Mouse (Mus musculus) T-helper 17 cell (primary cell): ENCODE results near the gene Gak.

ENCODE experiments used
- in situ Hi-C, 2 experiments: fragments of 300-600 bp; cut with MboI, MseI; formaldehyde crosslinking; loops; 1 replicate in 1 of 2; 2 replicates in 1 of 2; pipeline ENCODE4 v1.15.1; 2025; ENCODE audit warnings: high pct_unique_total_duplicates in 2 of 2

The Gak gene

DNA sequence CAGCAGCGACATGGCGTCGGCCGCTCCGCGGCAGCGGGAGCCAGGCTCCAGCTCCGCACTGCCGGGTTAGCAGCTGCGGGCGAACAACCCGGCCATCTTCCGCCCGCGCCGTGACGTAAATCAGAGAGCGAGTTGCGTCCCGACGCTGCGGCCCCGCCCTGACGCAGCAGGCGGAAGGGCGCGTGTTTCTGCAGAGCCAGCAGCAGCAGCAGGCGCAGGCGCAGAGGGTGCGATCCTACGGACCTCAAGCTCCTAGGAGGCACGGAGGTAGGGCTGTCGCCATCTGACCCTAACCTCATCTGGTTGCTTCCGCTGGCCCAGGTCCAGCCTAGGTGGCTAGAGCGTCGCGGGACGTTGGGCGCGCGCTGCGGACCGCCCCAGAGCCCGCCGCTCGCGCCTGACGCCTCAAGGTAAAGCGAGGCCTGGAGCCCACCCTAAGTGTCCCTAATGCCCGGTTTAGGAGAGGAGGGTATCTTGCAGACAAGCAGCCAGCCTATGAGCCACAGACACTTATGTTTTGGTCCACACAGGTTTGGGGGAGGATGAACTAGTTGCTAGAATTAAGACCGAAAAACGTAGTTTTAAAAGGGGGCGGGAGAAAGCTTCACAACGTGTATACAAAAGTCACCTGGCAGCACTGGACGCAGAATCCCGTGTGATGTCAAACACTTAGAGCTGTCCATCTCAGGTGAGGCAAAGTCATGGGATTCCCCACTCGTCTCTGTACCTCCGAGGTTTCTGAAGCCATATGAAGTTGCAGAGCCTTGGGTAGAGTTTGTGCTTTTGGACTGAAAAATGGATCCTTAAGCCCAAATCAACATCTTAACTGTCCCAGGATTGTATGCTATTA is at the start of gene Gak, which contains the start of gene Tmem175:
Gene Gak (minus strand): TSS at position 122 of the 850 bp plus-strand sequence.
Gene Tmem175 (plus strand): TSS at position 137 of the 850 bp plus-strand sequence.
- in situ Hi-C loops: loop anchor here in 1 of 2 experiments (25.0 kb wide), 1 partner anchor 1307 kb away; no protein-coding TSS in a partner anchor

DNA sequence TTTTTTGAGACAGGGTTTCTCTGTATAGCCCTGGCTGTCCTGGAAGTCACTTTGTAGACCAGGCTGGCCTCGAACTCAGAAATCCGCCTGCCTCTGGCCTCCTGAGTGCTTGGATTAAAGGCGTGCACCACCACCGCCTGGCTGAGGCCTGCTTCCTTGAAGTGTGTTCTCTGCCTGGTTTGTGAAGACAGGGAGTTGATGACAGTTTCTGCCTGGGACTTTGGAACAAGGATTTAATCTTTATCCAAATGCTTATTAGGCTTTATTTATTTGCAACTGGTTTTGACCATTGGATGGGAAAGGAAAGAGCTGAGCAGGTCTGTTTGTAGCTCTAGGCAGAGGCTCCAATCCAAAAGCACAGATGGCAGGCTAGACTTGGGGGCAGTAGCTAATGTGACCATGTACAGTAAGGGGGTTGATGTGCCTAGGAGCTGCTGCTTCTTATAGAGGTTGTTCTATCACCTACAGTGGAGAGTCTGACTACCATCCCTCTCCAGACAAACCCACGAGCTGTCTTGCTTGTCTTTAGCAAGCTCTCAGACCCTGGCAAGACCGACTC is 48.8 kb upstream of the Gak start:
- in situ Hi-C loops: no loop called here

DNA sequence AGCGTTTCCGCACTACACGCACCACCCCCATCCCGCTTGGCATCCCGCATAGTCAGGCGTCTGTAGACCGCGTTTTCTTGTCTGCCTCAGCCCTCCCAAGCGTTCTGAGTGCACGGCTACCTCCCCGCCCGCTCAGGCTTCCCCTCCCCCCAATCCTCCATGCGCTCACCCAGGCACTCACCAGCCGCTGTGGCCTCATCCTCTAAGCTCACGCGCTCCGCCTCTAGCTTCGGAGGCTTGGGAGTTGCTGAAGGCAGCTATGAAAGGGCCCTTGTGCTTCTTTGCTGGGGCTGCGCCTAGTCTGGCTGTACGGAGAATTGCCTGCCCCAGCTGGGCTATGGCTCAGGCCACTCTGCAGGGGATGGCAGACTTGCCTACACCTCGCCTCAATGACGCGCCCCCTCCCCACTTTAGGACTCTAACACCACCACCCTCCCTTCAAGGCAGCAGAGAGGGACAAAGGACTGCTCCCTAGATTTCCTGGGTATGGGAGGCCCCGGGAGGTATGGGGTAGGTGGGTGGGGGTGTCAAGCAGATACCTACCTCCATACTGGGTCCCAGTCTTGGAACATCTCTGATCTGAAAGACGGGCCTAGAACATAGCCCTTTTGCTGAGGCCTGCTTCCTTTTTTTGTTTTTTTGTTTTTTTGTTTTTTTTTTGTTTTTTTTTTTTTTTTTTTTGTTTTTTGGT is 48.2 kb upstream of the Gak start:
- in situ Hi-C loops: no loop called here

DNA sequence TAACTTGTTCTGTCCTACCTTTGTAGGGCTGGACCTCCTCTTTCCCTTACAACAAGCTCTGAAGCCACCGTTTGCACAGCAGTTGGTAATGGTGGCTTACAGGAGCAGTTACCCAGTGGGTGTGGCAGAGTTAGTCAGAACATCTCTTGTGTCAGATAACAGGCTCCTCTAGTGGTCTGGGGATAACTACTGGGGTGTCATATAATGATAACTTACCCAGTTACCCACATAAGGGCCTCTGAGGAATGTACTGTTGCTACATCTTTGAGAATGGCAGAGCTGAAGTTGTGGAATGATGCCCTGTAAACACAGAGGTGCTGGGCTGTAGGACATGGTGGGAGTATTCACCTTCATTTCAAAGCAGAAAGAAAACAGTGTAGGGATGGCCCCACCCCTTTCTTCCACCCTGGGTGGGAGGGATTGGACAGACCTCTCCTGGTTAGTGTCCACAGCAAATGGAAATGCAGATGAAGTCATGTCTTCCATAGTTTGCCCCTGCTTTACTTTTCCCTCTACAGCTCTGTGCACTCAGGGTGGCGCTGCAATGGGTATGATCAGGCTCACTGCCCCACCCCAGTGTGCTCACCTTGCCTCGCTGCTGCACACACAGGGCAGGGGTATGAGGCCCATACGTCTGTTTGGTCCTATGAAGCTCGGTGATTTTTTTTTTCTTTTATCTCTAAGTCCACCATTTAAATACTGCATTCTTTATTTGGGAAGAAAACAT is 47.4 kb upstream of the Gak start:
- in situ Hi-C loops: no loop called here

DNA sequence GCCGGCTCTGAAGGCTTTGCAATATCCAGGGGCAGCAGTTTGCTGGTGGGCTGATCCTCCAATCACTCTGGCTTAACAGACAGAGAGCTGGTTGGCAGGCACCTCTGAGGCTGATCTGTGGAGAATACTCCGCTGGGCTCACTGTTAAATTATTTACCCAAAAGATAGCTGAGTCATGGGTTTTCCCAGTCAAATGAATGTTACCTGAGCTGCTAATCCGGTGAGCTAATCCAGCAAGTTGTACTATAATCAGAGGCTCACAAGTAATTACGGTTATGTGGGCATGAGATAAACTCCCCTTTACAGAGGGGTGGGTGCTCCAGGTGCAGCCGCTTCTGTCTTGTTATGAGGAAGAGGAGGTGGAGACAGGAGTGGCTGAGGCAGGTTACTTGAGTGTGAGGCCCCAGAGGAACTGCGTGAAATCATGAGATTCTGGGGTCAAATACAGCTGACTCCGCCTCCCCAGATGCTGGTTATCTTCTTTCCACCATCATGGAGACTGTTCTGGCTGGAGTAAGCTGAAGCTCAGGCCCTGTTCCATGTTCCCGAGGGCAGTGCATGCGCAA is 45.8 kb upstream of the Gak start, which contains the start of gene Slc26a1:
Gene Slc26a1 (minus strand): TSS at position 319 of the 566 bp plus-strand sequence.
- in situ Hi-C loops: no loop called here

DNA sequence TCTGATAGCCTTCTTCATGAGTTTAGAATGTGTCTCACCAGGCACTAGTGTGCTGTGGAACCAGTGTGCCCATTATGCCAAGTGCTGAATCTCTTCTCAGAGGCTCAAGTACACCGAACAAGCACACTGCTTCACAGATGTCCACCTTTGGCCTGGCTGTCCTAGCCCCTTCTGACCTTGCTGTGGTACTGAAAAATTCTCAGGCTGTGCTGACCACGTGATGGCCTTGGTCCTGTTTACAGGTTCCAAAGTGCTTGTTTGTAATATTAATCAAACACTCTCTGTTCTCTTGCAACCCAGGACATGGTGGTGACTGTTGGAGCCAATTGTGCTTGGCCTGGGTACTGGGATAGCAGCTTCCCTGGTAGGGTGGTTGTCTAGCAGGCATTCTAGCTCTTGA is 45.1 kb upstream of the Gak start:
- in situ Hi-C loops: no loop called here

DNA sequence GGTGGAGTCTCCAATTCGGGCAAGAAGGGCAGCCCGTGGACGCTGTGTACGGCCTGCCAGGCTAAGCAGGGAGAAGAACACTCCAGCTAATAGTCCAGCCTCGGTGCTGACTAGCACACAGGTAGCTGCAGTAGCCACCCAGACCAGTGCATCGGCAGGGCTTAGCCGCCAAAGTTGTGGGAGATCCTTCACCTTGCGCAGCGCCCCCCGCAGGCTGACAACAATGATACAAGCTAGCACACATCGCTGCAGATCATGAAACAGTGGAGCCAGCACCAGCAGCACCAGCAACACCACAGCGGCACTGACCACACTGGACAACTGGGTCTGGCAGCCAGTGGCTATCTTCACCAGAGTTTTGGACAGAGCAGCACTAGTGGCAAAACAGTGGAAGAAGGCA is 42.2 kb upstream of the Gak start:
- in situ Hi-C loops: no loop called here

DNA sequence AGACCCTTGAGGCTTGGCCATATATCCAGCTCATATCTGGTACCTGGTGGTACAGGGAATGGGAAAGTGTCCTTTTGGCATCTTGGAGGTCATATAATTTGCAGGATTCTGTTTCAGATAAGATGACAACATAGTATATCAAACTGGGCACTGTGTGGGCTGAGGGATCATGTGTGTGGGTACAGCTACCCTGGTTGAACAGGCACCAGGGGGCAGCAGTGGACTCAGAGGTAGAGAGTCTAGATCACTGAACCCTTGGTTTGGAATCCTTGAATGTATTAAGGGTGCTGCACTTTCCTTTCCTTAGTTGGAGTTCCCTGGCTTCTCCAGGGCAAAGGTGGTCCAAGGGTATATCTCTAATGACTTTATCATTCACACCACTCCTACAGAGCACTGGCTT is 41.2 kb upstream of the Gak start:
- in situ Hi-C loops: no loop called here

DNA sequence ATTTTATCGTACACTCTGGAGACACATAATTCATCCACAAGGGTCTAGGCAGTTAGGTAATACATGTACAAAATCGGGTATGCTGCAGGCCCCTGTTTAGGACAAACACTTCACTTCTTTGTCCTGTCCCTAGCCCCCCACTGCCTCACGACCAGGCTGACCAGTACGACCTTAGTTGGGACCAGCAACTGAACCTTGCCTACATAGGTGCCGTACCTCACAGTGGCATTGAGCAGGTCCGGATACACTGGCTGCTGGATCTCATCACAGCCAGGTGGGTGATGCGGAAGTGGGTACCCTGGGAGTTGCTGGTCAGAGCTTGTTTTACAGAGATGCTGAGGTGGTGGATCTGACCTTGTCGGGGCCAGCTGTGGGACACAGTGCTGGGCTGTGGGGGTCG is 40.4 kb upstream of the Gak start:
- in situ Hi-C loops: no loop called here

GRCm38 (mm10) chr5:108668977-108669936 is 39.7 kb upstream of the Gak start, which contains the start of gene Dgkq:
Gene Dgkq (minus strand): TSS chr5:108669672.
- in situ Hi-C loops: no loop called here

DNA sequence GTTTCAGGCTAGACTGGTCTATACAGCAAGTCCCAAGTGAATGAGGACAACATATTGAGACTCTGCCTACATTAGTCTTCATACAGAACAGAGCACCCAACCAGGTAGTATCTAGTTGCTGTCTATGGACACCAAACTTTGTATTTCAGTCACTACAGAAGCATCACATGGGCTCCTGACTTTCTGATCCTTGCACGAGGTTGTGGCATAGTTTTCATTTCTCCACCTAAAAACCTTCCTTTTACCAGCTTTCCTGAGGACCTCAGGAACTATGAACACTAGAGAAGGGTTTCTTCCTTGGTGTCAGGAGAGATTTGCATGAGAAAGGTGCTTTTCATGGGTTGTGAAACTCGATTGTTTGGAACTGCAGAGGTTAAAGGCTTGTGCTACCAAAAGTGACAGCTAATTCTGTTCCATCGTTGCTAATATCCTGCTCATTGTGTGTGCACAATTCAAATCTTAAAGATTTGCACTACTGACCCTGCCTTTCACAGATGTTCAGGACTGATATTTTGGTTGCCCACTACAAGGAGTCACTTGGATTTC is 38.9 kb upstream of the Gak start:
- in situ Hi-C loops: no loop called here

- in situ Hi-C loops: no loop called here
Measured at GRCm38 (mm10) chr5:108667370-108667769, 37.8 kb upstream of the Gak start.

GRCm38 (mm10) chr5:108665066-108665465 is 35.5 kb upstream of the Gak start:
- in situ Hi-C loops: no loop called here

DNA sequence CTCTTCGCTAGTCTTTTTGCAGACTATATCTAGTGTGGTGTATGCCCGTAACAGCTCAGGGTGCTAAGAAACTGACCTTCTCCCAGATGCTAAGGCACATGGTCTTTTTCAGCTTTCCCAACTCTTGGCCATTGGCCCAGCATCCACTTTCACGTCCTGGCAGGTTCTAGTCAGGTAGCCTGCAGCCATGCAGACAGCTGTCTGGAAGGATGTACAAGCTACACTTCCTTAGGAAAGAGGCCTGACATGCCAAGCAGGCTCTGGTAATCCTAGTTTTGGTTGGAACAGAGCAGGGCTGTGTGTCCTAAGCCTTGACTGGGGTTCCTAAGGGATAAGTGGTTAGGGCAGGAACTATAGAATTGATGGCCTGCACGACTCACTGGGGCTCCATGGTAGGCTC is 33.2 kb upstream of the Gak start:
- in situ Hi-C loops: no loop called here

GRCm38 (mm10) chr5:108660632-108661268 is 31.2 kb upstream of the Gak start:
- in situ Hi-C loops: no loop called here

DNA sequence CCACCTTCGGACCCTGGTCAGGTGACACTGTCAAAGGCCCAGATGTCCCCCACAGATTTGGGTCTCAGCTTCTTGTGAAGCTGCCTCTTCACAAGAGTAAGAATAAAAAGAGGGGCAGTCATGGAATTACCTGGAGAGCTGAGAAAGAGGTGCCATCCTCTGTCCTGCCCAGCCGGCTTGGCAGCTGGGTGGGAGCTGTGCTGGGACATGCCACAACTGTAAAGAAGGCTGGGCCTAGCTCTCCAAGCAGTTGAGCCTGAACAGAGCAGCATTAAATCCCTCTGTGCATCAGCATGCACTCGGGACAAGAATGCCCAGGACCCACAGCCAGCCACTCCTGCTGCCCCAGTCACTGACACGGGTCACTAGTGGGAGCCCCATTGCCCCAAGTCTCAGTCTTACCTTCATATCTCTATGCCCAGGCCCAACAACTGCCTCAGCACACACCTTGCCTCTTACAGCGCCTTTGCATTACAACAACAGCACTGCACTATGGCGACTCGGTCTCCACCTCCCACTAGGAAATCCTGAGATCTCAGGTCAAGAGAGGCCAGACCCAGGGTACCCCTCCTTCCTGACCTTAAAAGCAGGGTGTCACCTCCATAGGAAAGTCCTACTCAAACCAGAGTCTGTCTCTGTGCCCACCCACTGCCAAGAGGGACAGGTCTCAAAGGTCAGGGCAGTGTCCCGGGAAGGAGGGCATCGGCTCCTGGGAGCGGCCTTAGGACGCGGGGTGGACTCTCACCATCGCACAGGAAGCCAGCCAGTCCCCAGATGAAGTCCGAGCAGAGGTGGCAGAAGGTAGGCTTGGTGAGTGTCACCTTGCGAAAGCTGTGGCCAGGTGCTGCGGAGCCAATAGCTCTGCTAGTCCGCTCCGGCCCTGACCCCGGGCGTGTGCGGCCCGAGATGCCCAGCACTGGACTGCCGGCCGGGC is 30.4 kb upstream of the Gak start, which contains the start of gene Idua:
Gene Idua (plus strand): TSS at position 634 of the 934 bp plus-strand sequence.
- in situ Hi-C loops: no loop called here

DNA sequence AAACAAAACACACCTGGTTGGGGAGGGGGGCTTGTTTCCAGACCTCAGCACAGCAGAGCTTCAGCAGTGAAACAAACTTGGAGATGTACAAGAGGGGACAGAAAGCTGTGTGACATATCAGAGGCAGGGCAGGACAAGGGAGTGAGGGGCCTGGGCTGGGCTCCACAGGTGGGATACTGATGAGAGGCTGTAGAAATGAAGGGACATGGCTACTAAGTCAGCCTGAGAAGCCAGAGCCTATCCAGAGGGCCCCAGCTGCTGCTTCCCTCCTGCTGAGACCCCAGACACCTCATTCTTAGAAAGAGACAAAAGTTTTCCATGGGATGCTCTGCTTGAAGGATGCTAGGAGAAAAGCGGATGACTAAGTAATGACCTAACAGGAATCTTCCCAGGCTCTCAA is 29.1 kb upstream of the Gak start:
- in situ Hi-C loops: no loop called here

DNA sequence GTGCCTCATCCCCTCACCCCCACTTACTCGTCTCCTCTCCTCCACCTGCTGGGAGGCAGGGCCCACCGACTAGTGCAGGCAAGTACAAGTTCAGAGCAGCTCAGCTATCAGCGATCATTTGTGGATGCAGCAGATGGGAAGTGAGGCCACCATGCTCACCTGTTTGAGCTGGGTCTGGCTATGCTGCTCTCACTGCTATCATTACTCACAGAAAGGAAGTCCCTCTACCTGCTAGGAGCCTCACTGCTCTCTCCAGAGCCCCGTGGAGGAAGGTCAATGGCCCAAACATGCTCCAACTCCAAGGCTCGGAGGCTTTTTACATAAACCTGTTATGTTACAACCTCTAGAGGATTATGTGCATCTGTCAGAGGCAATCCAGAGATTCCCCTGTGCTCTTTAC is 27.9 kb upstream of the Gak start:
- in situ Hi-C loops: no loop called here
